Mouse (Mus musculus) neural tube, embryonic 15.5 days (tissue): Measurements from ENCODE around the gene Art3. TPM values are rescaled to one million over a fixed set of nuclear protein-coding genes. Genes with fewer than 3 reads are reported as not detected.

Source experiments
- microRNA-seq: library from miRNA; unstranded; fragments of <30 nt; microRNA quantifications from one replicate; pipeline ENCODE4, GENCODE M21; 2017
- polyA plus RNA-seq: library from polyadenylated mRNA; unstranded; fragments of >200 nt; fragmentation: Nextera tagmentation; extraction: Ambion mirVana; gene quantifications from 2 replicates; pipeline ENCODE4 v1.2.1, GENCODE M21; 2015

Art3 gene
- polyA plus RNA-seq, 1 experiment from 2014 or later: 9.5 TPM

Small RNA genes within 50 kb of the gene (microRNA-seq; reads per million reads assigned to microRNA genes)
- not detected for gene Mir6415

Other genes with a start within 250 kb of the Art3 start
- gene G3bp2, start 248.1 kb upstream of the Art3 start, polyA plus RNA-seq: 325 and 357 TPM in 2 replicates
- gene Uso1, start 193.9 kb upstream of the Art3 start, polyA plus RNA-seq: 36.5 and 37.9 TPM in 2 replicates
- not detected in 2 replicates for gene U90926, start 116.4 kb upstream of the Art3 start, polyA plus RNA-seq
- gene Ppef2, start 75.5 kb upstream of the Art3 start, polyA plus RNA-seq: 0.50 TPM in 1 of 2 replicates, not detected in the other
- gene Naaa, start 53.7 kb upstream of the Art3 start, polyA plus RNA-seq: 20.6 and 22.7 TPM in 2 replicates
- 27.8 and 34.8 TPM in 2 replicates for gene Sdad1, start 21.3 kb upstream of the Art3 start, polyA plus RNA-seq
- 0.15 TPM in 1 of 2 replicates, not detected in the other for gene Cxcl9, start 3.7 kb upstream of the Art3 start, polyA plus RNA-seq
- gene Cxcl10, start 17.1 kb downstream of the Art3 start, polyA plus RNA-seq: 0.18 and 10.9 TPM in 2 replicates
- gene Nup54, start 103.4 kb downstream of the Art3 start, polyA plus RNA-seq: 49.2 and 50.6 TPM in 2 replicates
- 21.2 and 21.3 TPM in 2 replicates for gene Scarb2, start 175.0 kb downstream of the Art3 start, polyA plus RNA-seq
- gene Fam47e, start 223.2 kb downstream of the Art3 start, polyA plus RNA-seq: 1.2 and 1.8 TPM in 2 replicates